23 mouse cellular contexts compared by ENCODE assay signal in the genomic region with DNA sequence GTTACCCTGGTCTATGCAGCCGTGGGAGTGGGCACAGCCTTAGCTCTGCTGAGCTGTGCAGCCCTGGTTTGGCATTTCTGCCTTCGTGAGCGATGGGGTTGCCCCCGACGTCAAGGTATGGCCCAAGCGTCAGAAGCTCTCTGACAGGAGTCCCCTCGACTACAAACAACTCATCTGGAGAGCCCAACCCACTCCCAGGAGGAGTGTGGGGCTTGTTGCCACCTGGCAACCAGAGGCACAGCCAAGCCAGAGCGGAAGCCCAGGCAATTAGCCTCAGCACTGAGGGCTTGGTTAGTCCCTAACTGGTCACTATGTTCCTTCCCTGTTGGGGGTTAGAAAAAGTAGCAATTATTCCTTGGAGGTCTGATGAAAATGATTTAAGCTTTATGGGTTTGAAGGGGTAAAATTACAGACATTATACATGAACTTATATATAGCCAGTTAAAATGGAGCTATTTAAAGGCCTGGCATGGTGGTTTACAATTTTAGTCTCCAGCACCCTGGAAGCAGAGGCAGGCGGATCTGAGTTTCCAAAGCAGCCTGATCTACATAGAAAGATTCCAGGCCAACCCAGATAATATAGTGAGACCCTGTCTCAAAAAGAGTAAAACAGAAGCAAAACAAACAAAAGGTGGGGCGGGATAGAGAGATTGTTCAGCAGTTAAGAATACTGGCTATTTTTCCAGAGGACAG. TPM values are rescaled to one million over a fixed set of nuclear protein-coding genes. Genes with fewer than 3 reads are reported as not detected.
DNase-seq lines count a peak whose midpoint lies in the region; ATAC-seq lines count a peak whose summit lies in the region.
"Had no signal": no experiment of that assay in that cellular context is flagged by ENCODE, and none has a peak within 500 bp of the region (broad histone marks: within the 10 kb centered on the region; RNA-seq: fewer than 3 reads in every experiment).

No protein-coding gene starts in this region.

- no peak overlapping the region for H3K4me2 ChIP-seq in kidney, embryonic 16.5 days (replicated peaks; ENCODE audit: low read depth, low read length)
- no peak overlapping the region for H3K4me2 ChIP-seq in neural tube, embryonic 15.5 days
- H3K4me2 ChIP-seq: lung, embryonic 14.5 days; midbrain, embryonic 15.5 days; stomach, embryonic 15.5 days had no signal

- WGBS in heart, embryonic 10.5 days = 56% methylated on average over 10 of the region's 10 CpGs
- 52% methylated on average over 10 of the region's 10 CpGs for WGBS in kidney, embryonic 16.5 days
- WGBS in neural tube, embryonic 15.5 days = 58% methylated on average over 10 of the region's 10 CpGs

- H3K4me1 ChIP-seq in heart, embryonic 10.5 days = peaks cover 17% of the 10 kb centered on the region
- H3K4me1 ChIP-seq in kidney, embryonic 16.5 days (ENCODE audit: insufficient read depth, low read length) = 0 out of 2 replicates have a peak, but pooled peaks cover 7% of the 10 kb centered on the region
- 0 out of 2 replicates have a peak, but pooled peaks cover 7% of the 10 kb centered on the region for H3K4me1 ChIP-seq in neural tube, embryonic 15.5 days
- H3K4me1 ChIP-seq: midbrain, embryonic 15.5 days had no signal

- H3K27me3 ChIP-seq in heart, embryonic 10.5 days (ENCODE audit: insufficient read depth, poor library complexity, severe bottlenecking) = no peaks in the 10 kb centered on the region
- H3K27me3 ChIP-seq in kidney, embryonic 16.5 days (ENCODE audit: insufficient read depth, low read length) = no peaks in the 10 kb centered on the region
- no peaks in the 10 kb centered on the region for H3K27me3 ChIP-seq in neural tube, embryonic 15.5 days (replicated peaks)
- H3K27me3 ChIP-seq: midbrain, embryonic 15.5 days; stomach, embryonic 15.5 days had no signal

- H3K27ac ChIP-seq in heart, embryonic 10.5 days = no peak overlapping the region
- no peak overlapping the region for H3K27ac ChIP-seq in kidney, embryonic 16.5 days (ENCODE audit: low read length)
- no peak overlapping the region for H3K27ac ChIP-seq in neural tube, embryonic 15.5 days (replicated peaks)
- H3K27ac ChIP-seq: midbrain, embryonic 15.5 days; stomach, embryonic 15.5 days had no signal

- H3K36me3 ChIP-seq in heart, embryonic 10.5 days = peaks cover 12% of the 10 kb centered on the region
- peaks cover 3% of the 10 kb centered on the region; the same call in 1 of the 2 replicates for H3K36me3 ChIP-seq in kidney, embryonic 16.5 days (ENCODE audit: insufficient read depth, low read length)
- peaks cover 17% of the 10 kb centered on the region for H3K36me3 ChIP-seq in neural tube, embryonic 15.5 days
- H3K36me3 ChIP-seq: stomach, embryonic 15.5 days had no signal

- no peak overlapping the region for H3K4me3 ChIP-seq in heart, embryonic 10.5 days
- no peak overlapping the region for H3K4me3 ChIP-seq in kidney, embryonic 16.5 days (ENCODE audit: low read length)
- H3K4me3 ChIP-seq in neural tube, embryonic 15.5 days (replicated peaks) = no peak overlapping the region
- H3K4me3 ChIP-seq: megakaryocyte, embryonic 14.5 days; midbrain, embryonic 15.5 days; stomach, embryonic 15.5 days had no signal

- H3K9ac ChIP-seq in kidney, embryonic 16.5 days (replicated peaks; ENCODE audit: low read length) = no peak overlapping the region
- no peak overlapping the region for H3K9ac ChIP-seq in neural tube, embryonic 15.5 days (replicated peaks)
- H3K9ac ChIP-seq: lung, embryonic 14.5 days; midbrain, embryonic 15.5 days; stomach, embryonic 15.5 days had no signal

- no peaks in the 10 kb centered on the region for H3K9me3 ChIP-seq in heart, embryonic 10.5 days
- H3K9me3 ChIP-seq in kidney, embryonic 16.5 days (ENCODE audit: low read length) = no peaks in the 10 kb centered on the region
- no peaks in the 10 kb centered on the region for H3K9me3 ChIP-seq in neural tube, embryonic 15.5 days (replicated peaks)
- H3K9me3 ChIP-seq: megakaryocyte, embryonic 14.5 days; midbrain, embryonic 15.5 days; stomach, embryonic 15.5 days had no signal

- ATAC-seq in kidney, embryonic 16.5 days (ENCODE audit: low FRiP score, low TSS enrichment) = no peak
- ATAC-seq in neural tube, embryonic 15.5 days (ENCODE audit: low FRiP score) = no peak
- ATAC-seq: midbrain, embryonic 15.5 days had no signal

- peak; percentile 53 to 59 for DNase-seq in heart, adult 18-20 months
- DNase-seq in heart, embryonic 10.5 days (ENCODE audit: low spot score) = no peak
- DNase-seq in right cerebral cortex, postnatal 25 days = peak; percentile 32
- no peak for DNase-seq in right cerebral cortex, postnatal 14 days
- peak; percentile 67 to 68 for DNase-seq in gastrocnemius, adult 8-10 months (ENCODE audit: low spot score in 2 of 2)
- DNase-seq: adrenal gland, adult 2 months; cerebellum, adult 18-20 months; kidney, adult 2 months; lung, embryonic 14.5 days; right cerebral cortex, adult 18-20 months had no signal

RNA-seq across cellular contexts. Expression of a gene that starts 1.8 kb away (rescaled TPM):
- total RNA-seq in heart, adult 18-20 months (2021) = 1 to 10 TPM; 2.3 to 3.6 TPM
- 0.36 and 0.51 TPM in 2 replicates for polyA plus RNA-seq in heart, embryonic 10.5 days (2016; fragmentation: Nextera tagmentation; extraction: Ambion mirVana)
- total RNA-seq in gastrocnemius, adult 8-10 months (2022) = 1 to 10 TPM; 5.3 to 8.8 (median 7.0) TPM
- 0.75 and 1.0 TPM in 2 replicates for polyA plus RNA-seq in kidney, embryonic 16.5 days (2015; fragmentation: Nextera tagmentation; extraction: Ambion mirVana)
- polyA plus RNA-seq in neural tube, embryonic 15.5 days (2015; fragmentation: Nextera tagmentation; extraction: Ambion mirVana) = 1.1 and 1.4 TPM in 2 replicates
- total RNA-seq: hematopoietic stem cell, adult 5-6 weeks had no signal

RNA-seq across cellular contexts. Expression of a gene that starts 13.4 kb away (rescaled TPM):
- not detected for total RNA-seq in heart, adult 18-20 months (2021)
- polyA plus RNA-seq in heart, embryonic 10.5 days (2016; fragmentation: Nextera tagmentation; extraction: Ambion mirVana) = 2.6 and 4.7 TPM in 2 replicates
- not detected for total RNA-seq in gastrocnemius, adult 8-10 months (2022)
- 3.2 and 5.4 TPM in 2 replicates for polyA plus RNA-seq in kidney, embryonic 16.5 days (2015; fragmentation: Nextera tagmentation; extraction: Ambion mirVana)
- 414 and 512 TPM in 2 replicates for polyA plus RNA-seq in neural tube, embryonic 15.5 days (2015; fragmentation: Nextera tagmentation; extraction: Ambion mirVana)
- total RNA-seq: common myeloid progenitor, adult 5-6 weeks; hematopoietic stem cell, adult 5-6 weeks; liver, adult 2 months had no signal

RNA-seq across cellular contexts. Expression of a gene that starts 15.1 kb away (rescaled TPM):
- 10 to 100 TPM; 24.7 to 32.2 TPM for total RNA-seq in heart, adult 18-20 months (2021)
- polyA plus RNA-seq in heart, embryonic 10.5 days (2016; fragmentation: Nextera tagmentation; extraction: Ambion mirVana) = 46.2 and 51.1 TPM in 2 replicates
- total RNA-seq in gastrocnemius, adult 8-10 months (2022) = 10 to 100 TPM; 14.7 to 23.9 (median 20.0) TPM
- polyA plus RNA-seq in kidney, embryonic 16.5 days (2015; fragmentation: Nextera tagmentation; extraction: Ambion mirVana) = 56.7 and 62.4 TPM in 2 replicates
- polyA plus RNA-seq in neural tube, embryonic 15.5 days (2015; fragmentation: Nextera tagmentation; extraction: Ambion mirVana) = 107 and 110 TPM in 2 replicates

RNA-seq across cellular contexts. Expression of a gene that starts 18.9 kb away (rescaled TPM):
- 100 to 1,000 TPM; 125 to 132 TPM for total RNA-seq in heart, adult 18-20 months (2021)
- polyA plus RNA-seq in heart, embryonic 10.5 days (2016; fragmentation: Nextera tagmentation; extraction: Ambion mirVana) = 156 and 193 TPM in 2 replicates
- total RNA-seq in gastrocnemius, adult 8-10 months (2022) = 100 to 1,000 TPM; 207 to 248 (median 231) TPM
- 195 and 197 TPM in 2 replicates for polyA plus RNA-seq in kidney, embryonic 16.5 days (2015; fragmentation: Nextera tagmentation; extraction: Ambion mirVana)
- polyA plus RNA-seq in neural tube, embryonic 15.5 days (2015; fragmentation: Nextera tagmentation; extraction: Ambion mirVana) = 138 and 156 TPM in 2 replicates

RNA-seq across cellular contexts. Expression of a gene that starts 22.8 kb away (rescaled TPM):
- not detected for total RNA-seq in heart, adult 18-20 months (2021)
- polyA plus RNA-seq in heart, embryonic 10.5 days (2016; fragmentation: Nextera tagmentation; extraction: Ambion mirVana) = not detected in 2 replicates
- total RNA-seq in gastrocnemius, adult 8-10 months (2022) = 1 to 10 TPM in 1 of 4 experiments, not detected in 3; 2.0 TPM
- not detected in 2 replicates for polyA plus RNA-seq in kidney, embryonic 16.5 days (2015; fragmentation: Nextera tagmentation; extraction: Ambion mirVana)
- not detected in 2 replicates for polyA plus RNA-seq in neural tube, embryonic 15.5 days (2015; fragmentation: Nextera tagmentation; extraction: Ambion mirVana)
- total RNA-seq: common myeloid progenitor, adult 5-6 weeks; hematopoietic stem cell, adult 5-6 weeks; left cerebral cortex, postnatal 25 days had no signal
- polyA plus RNA-seq: adrenal gland, adult 2 months; forebrain, embryonic 11.5 days; frontal cortex, adult 2 months; liver, adult 2 months; lung, embryonic 14.5 days; midbrain, embryonic 15.5 days; spleen, adult 2 months; stomach, embryonic 15.5 days; thymus, postnatal 0 days had no signal

Comparison
In these comparisons a context has a peak if more than half of its experiments do, and no peak if none do; other contexts are left out.
1. DNase-seq: peak in heart, adult 18-20 months (2 of 2), right cerebral cortex, postnatal 25 days (single experiment) and gastrocnemius, adult 8-10 months (2 of 2); none in heart, embryonic 10.5 days (single experiment) and right cerebral cortex, postnatal 14 days (single experiment).
2. RNA of a gene that starts 13.4 kb away (polyA plus RNA-seq): 414 to 512 TPM in neural tube, embryonic 15.5 days; 2.6 to 4.7 TPM in heart, embryonic 10.5 days and 3.2 to 5.4 TPM in kidney, embryonic 16.5 days; every median in the first group is over 10 times any median in the second.